Mouse (Mus musculus) hindbrain, embryonic 15.5 days (tissue): ENCODE measurements around the gene Aldh16a1. TPM values are rescaled to one million over a fixed set of nuclear protein-coding genes. Genes with fewer than 3 reads are reported as not detected.
A peak's percentile ranks its signal among the peaks of the same experiment; 100 is the strongest.

Experiments
- ATAC-seq: fragments of 200-750 bp; cut with Nextera tagmentation; 2 replicates; pipeline ENCODE4 v1.8.0; 2017; ENCODE audit warnings: low read depth, moderate number of reproducible peaks, moderate TSS enrichment; ENCODE audit not compliant: low FRiP score
- H3K27ac ChIP-seq: fragments of 300-500 bp; sonication (generic); replicated peaks from 2 replicates; pipeline ENCODE4 v1.5.1; 2015; ENCODE audit warnings: mild to moderate bottlenecking, inconsistent platforms
- H3K27me3 ChIP-seq: fragments of 300-500 bp; sonication (generic); 2 replicates; pipeline ENCODE4 v1.6.1; 2015; ENCODE audit warnings: control low read depth, inconsistent platforms
- H3K36me3 ChIP-seq: fragments of 300-500 bp; sonication (generic); 2 replicates; pipeline ENCODE4 v1.6.1; 2015; ENCODE audit warnings: control low read depth, inconsistent platforms
- H3K4me1 ChIP-seq: fragments of 300-500 bp; sonication (generic); replicated peaks from 2 replicates; pipeline ENCODE4 v1.6.1; 2015; ENCODE audit warnings: control low read depth, inconsistent platforms
- H3K4me2 ChIP-seq: fragments of 300-500 bp; sonication (generic); 2 replicates; pipeline ENCODE4 v1.6.1; 2015; ENCODE audit warnings: moderate library complexity, mild to moderate bottlenecking, inconsistent platforms
- H3K4me3 ChIP-seq: fragments of 300-500 bp; sonication (generic); 2 replicates; pipeline ENCODE4 v1.5.1; 2015; ENCODE audit warnings: mild to moderate bottlenecking, inconsistent platforms
- H3K9ac ChIP-seq: fragments of 300-500 bp; sonication (generic); 2 replicates; pipeline ENCODE4 v1.6.1; 2015; ENCODE audit warnings: inconsistent platforms
- H3K9me3 ChIP-seq: fragments of 300-500 bp; sonication (generic); 2 replicates; pipeline ENCODE4 v1.6.1; 2016; ENCODE audit warnings: control low read depth, inconsistent platforms
- WGBS: fragments of 180-500 bp; shearing (Covaris S2); methylation state at CpG from one replicate; pipeline ENCODE4 v1.1.7; 2015; 5-methylcytosine and 5-hydroxymethylcytosine counted together
- microRNA counts: library from miRNA; unstranded; fragments of <30 nt; microRNA quantifications from one replicate; lab custom pipeline; 2016
- microRNA-seq: library from miRNA; unstranded; fragments of <30 nt; microRNA quantifications from one replicate; pipeline ENCODE4, GENCODE M21; 2016
- polyA plus RNA-seq: library from polyadenylated mRNA; unstranded; fragments of >200 nt; fragmentation: Nextera tagmentation; extraction: Ambion mirVana; gene quantifications from 2 replicates; pipeline ENCODE4 v1.2.1, GENCODE M21; 2015

The Aldh16a1 gene
- polyA plus RNA-seq, 1 experiment from 2014 or later = 21.9 TPM

GRCm38 (mm10) chr7:45092048-45092447 is 62.3 kb downstream of the Aldh16a1 start, which contains the start of gene Rcn3:
Gene Rcn3 (minus strand): TSS chr7:45092221.
- under 1% methylated on average over 16 of the region's 16 CpGs for WGBS
- peak within 1 kb of the TSS; percentile 64 for H3K4me2 ChIP-seq
- H3K27me3 ChIP-seq = no peaks in the 10 kb centered on the region
- H3K4me1 ChIP-seq = peaks cover 5% of the 10 kb centered on the region; the same call in 1 of the 2 replicates
- no peaks in the 10 kb centered on the region for H3K9me3 ChIP-seq
- peak within 1 kb of the TSS; percentile 40 for H3K4me3 ChIP-seq
- no peaks in the 10 kb centered on the region for H3K36me3 ChIP-seq
- peak within 1 kb of the TSS; percentile 24; the same call in 1 of the 2 replicates for H3K27ac ChIP-seq
- peak; percentile 92 for ATAC-seq
- H3K9ac ChIP-seq = 0 out of 2 replicates have a peak within 1 kb of the TSS, but pooled peaks have one; percentile 35

GRCm38 (mm10) chr7:45091001-45091990 is 63.1 kb downstream of the Aldh16a1 start:
- Histone ChIP-seq H3K27ac (0 out of 2 replicates have a peak overlapping the region, but pooled peaks have one; percentile 24), H3K4me2 (peak overlapping the region; percentile 64), H3K4me1 (peaks cover 5% of the 10 kb centered on the region; the same call in 1 of the 2 replicates)

More at GRCm38 (mm10) chr7:45091001-45091990, 63.1 kb downstream of the Aldh16a1 start:
- 0 out of 2 replicates have a peak, but pooled peaks cover 3% of the 10 kb centered on the region for H3K36me3 ChIP-seq
- peak overlapping the region; percentile 40 for H3K4me3 ChIP-seq
- ATAC-seq = peak; percentile 38; the same call in 1 of the 2 replicates
- H3K27me3 ChIP-seq = no peaks in the 10 kb centered on the region
- no peaks in the 10 kb centered on the region for H3K9me3 ChIP-seq
- 0 out of 2 replicates have a peak overlapping the region, but pooled peaks have one; percentile 35 for H3K9ac ChIP-seq
- WGBS = 18% methylated on average over 35 of the region's 35 CpGs

MicroRNAs within 50 kb of the gene (microRNA counts, 519-probe panel; counts per million panel counts)
- microRNA mmu-miR-150 (lab: Ali Mortazavi, UCI) = 3,187 counts per million, percentile 63 among the panel's probes with 10 or more counts

Small RNAs within 50 kb of the gene (microRNA-seq; reads per million reads assigned to microRNA genes)
- gene Mir150 = 76.5 reads per million, percentile 49 among the genes with 10 or more reads in this experiment
- 4.1 reads per million, percentile 16 among the genes with 10 or more reads in this experiment for gene Mir5121
- not detected for gene Mir7055

Other genes with a start within 250 kb of the Aldh16a1 start
- gene Ap2a1, start 225.1 kb downstream of the Aldh16a1 start, polyA plus RNA-seq = 130 and 132 TPM in 2 replicates
- 0.10 and 0.14 TPM in 2 replicates for gene Tsks, start 211.4 kb downstream of the Aldh16a1 start, polyA plus RNA-seq
- gene Cpt1c, start 179.7 kb downstream of the Aldh16a1 start, polyA plus RNA-seq = 56.1 and 58.1 TPM in 2 replicates
- 584 and 590 TPM in 2 replicates for gene Prmt1, start 168.0 kb downstream of the Aldh16a1 start, polyA plus RNA-seq
- 57.4 and 58.1 TPM in 2 replicates for gene Irf3, start 156.9 kb downstream of the Aldh16a1 start, polyA plus RNA-seq
- gene Bcl2l12, start 155.9 kb downstream of the Aldh16a1 start, polyA plus RNA-seq = 12.8 and 13.3 TPM in 2 replicates
- gene Scaf1, start 138.2 kb downstream of the Aldh16a1 start, polyA plus RNA-seq = 49.8 and 56.5 TPM in 2 replicates
- 15.5 and 16.0 TPM in 2 replicates for gene Rras, start 136.6 kb downstream of the Aldh16a1 start, polyA plus RNA-seq
- gene Prr12, start 101.7 kb downstream of the Aldh16a1 start, polyA plus RNA-seq = 14.6 and 15.3 TPM in 2 replicates
- gene Nosip, start 92.2 kb downstream of the Aldh16a1 start, polyA plus RNA-seq = 63.9 and 69.8 TPM in 2 replicates
- 13.6 and 16.3 TPM in 2 replicates for gene Prrg2, start 91.9 kb downstream of the Aldh16a1 start, polyA plus RNA-seq
- gene Rcn3, start 62.4 kb downstream of the Aldh16a1 start, polyA plus RNA-seq = 71.7 and 88.1 TPM in 2 replicates
- gene Fcgrt, start 50.7 kb downstream of the Aldh16a1 start, polyA plus RNA-seq = 33.9 and 36.9 TPM in 2 replicates
- gene Rps11, start 30.1 kb downstream of the Aldh16a1 start, polyA plus RNA-seq = 762 and 841 TPM in 2 replicates
- gene Rpl13a, start 25.8 kb downstream of the Aldh16a1 start, polyA plus RNA-seq = 624 and 661 TPM in 2 replicates
- not detected in 2 replicates for gene Gm45713, start 18.4 kb downstream of the Aldh16a1 start, polyA plus RNA-seq
- 2.0 and 2.7 TPM in 2 replicates for gene Flt3l, start 18.2 kb downstream of the Aldh16a1 start, polyA plus RNA-seq
- gene Pih1d1, start 281 bp downstream of the Aldh16a1 start, polyA plus RNA-seq = 92.4 and 98.8 TPM in 2 replicates
- 0.71 and 1.5 TPM in 2 replicates for gene Slc17a7, start 9.4 kb upstream of the Aldh16a1 start, polyA plus RNA-seq
- gene Gfy, start 25.0 kb upstream of the Aldh16a1 start, polyA plus RNA-seq = not detected in 2 replicates
- gene Pth2, start 26.4 kb upstream of the Aldh16a1 start, polyA plus RNA-seq = 0.71 and 3.2 TPM in 2 replicates
- gene Ccdc155, start 50.3 kb upstream of the Aldh16a1 start, polyA plus RNA-seq = 0.57 and 0.77 TPM in 2 replicates
- 10.8 and 11.9 TPM in 2 replicates for gene Dkkl1, start 57.6 kb upstream of the Aldh16a1 start, polyA plus RNA-seq
- gene Tead2, start 61.2 kb upstream of the Aldh16a1 start, polyA plus RNA-seq = 54.2 and 69.9 TPM in 2 replicates
- 1.4 and 1.7 TPM in 2 replicates for gene Cd37, start 84.5 kb upstream of the Aldh16a1 start, polyA plus RNA-seq
- gene Slc6a16, start 86.5 kb upstream of the Aldh16a1 start, polyA plus RNA-seq = 0.62 and 1.3 TPM in 2 replicates
- 0.16 TPM in 1 of 2 replicates, not detected in the other for gene Slc6a21, start 122.9 kb upstream of the Aldh16a1 start, polyA plus RNA-seq
- gene Trpm4, start 179.2 kb upstream of the Aldh16a1 start, polyA plus RNA-seq = 11.3 TPM in 2 replicates
- gene Hrc, start 180.7 kb upstream of the Aldh16a1 start, polyA plus RNA-seq = 0.65 and 0.68 TPM in 2 replicates
- 29.9 and 32.1 TPM in 2 replicates for gene Ppfia3, start 212.4 kb upstream of the Aldh16a1 start, polyA plus RNA-seq
- 33.7 and 38.7 TPM in 2 replicates for gene Lin7b, start 216.0 kb upstream of the Aldh16a1 start, polyA plus RNA-seq
- 179 and 183 TPM in 2 replicates for gene Snrnp70, start 241.2 kb upstream of the Aldh16a1 start, polyA plus RNA-seq